Mouse (Mus musculus): ENCODE data around the gene Nim1k. TPM values are rescaled to one million over a fixed set of nuclear protein-coding genes. Genes with fewer than 3 reads are reported as not detected.

Nim1k gene
- polyA plus RNA-seq, 1 experiment from 2014 or later: 2.4 TPM

Other genes with a start within 250 kb of the Nim1k start
- gene Ccl28, start 132.1 kb downstream of the Nim1k start, polyA plus RNA-seq (2016; fragmentation: Nextera tagmentation; extraction: Ambion mirVana): 0.10 and 0.11 TPM in 2 replicates
- 404 and 439 TPM in 2 replicates for gene Hmgcs1, start 65.5 kb downstream of the Nim1k start, polyA plus RNA-seq (2016; fragmentation: Nextera tagmentation; extraction: Ambion mirVana)
- gene Zfp131, start 35.0 kb upstream of the Nim1k start, polyA plus RNA-seq (2016; fragmentation: Nextera tagmentation; extraction: Ambion mirVana): 40.6 and 42.1 TPM in 2 replicates
- not detected in 2 replicates for gene AF067063, start 74.3 kb upstream of the Nim1k start, polyA plus RNA-seq (2016; fragmentation: Nextera tagmentation; extraction: Ambion mirVana)
- not detected in 2 replicates for gene D13Ertd608e, start 80.1 kb upstream of the Nim1k start, polyA plus RNA-seq (2016; fragmentation: Nextera tagmentation; extraction: Ambion mirVana)
- gene Tcstv1, start 138.9 kb upstream of the Nim1k start, polyA plus RNA-seq (2016; fragmentation: Nextera tagmentation; extraction: Ambion mirVana): not detected in 2 replicates
- gene Gm21761, start 173.4 kb upstream of the Nim1k start, polyA plus RNA-seq (2016; fragmentation: Nextera tagmentation; extraction: Ambion mirVana): not detected in 2 replicates
- gene B020031M17Rik, start 194.9 kb upstream of the Nim1k start, polyA plus RNA-seq (2016; fragmentation: Nextera tagmentation; extraction: Ambion mirVana): not detected in 2 replicates